Mouse (Mus musculus) v-Abl transformed pro-B cells (cell line): ENCODE data around the gene Limch1.

Experiments
- in situ Hi-C, 2 experiments: fragments of 400-800 bp; cut with MboI; formaldehyde crosslinking; loops; one replicate each; pipeline ENCODE4 v1.15.1; 2025; ENCODE audit not compliant: unreplicated experiment in 2 of 2

Limch1 gene

DNA sequence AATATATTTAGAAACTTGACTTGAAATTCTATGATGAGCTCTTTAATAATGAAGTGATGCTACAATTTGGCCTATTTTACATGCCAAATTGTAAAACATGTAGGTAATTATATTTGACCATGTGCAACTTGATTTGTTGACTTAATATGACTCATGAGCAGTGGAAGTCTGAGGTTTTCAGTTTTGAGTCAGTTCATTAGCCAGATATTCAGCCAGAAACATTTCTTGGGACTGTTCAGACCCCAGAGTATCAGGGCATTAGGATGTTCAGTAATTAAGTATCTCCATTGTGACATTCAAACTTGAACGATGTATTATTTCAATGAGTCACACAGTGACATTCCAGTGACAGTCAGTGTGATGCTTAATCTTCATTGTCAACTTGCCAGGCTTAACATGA is 35.9 kb downstream of the Limch1 start:
- in situ Hi-C loops = no loop called here

DNA sequence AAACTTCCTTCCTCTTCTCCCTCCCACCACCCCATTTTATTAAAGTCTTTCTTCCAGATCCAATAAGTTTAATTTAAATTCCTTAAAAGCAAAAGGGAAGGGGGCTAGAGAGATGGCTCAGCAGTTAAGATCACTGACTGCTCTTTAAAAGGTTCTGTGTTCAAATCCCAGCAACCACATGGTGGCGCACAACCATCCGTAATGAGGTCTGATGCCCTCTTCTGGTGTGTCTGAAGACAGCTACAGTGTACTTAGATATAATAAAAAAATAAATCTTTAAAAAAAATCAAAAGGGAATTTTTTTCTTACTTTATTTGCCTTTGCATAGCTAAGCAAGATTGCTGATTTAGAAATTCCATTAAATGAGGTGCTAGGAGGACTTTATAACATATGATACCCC is 37.2 kb downstream of the Limch1 start:
- in situ Hi-C loops = no loop called here

DNA sequence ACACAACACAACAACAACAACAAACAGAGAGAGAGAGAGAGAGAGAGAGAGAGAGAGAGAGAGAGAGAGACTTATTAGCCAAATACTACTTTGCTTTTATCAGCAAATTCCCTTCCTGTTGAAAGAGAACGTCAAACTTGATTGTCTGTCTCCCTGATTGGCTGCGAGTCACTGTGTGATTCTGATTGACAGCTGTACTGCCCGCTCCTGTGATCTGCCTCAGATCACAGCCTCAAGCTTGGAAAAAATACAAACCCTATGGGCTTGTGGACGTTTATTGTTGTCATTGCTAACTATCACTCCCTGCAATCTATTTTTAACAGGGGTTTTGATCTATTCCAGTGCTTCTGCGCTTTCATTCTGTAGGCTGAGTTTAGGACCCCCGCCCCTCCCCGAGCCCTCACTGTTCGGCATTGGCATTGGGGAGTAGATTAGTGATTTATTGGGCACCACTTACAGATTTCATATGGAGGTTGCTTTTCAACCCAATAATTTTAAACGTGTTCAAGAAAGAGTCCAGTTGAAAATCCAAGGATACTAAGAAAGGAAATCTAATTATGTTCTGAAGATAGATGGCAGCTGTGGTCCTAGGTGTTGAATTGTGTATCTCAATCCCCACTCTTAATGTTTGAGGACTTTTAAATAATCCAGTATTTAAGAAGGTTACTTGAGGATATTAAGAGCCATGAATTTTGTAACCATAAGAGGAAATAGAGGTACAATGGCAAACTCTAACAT is 39.2 kb downstream of the Limch1 start:
- in situ Hi-C loops = no loop called here

DNA sequence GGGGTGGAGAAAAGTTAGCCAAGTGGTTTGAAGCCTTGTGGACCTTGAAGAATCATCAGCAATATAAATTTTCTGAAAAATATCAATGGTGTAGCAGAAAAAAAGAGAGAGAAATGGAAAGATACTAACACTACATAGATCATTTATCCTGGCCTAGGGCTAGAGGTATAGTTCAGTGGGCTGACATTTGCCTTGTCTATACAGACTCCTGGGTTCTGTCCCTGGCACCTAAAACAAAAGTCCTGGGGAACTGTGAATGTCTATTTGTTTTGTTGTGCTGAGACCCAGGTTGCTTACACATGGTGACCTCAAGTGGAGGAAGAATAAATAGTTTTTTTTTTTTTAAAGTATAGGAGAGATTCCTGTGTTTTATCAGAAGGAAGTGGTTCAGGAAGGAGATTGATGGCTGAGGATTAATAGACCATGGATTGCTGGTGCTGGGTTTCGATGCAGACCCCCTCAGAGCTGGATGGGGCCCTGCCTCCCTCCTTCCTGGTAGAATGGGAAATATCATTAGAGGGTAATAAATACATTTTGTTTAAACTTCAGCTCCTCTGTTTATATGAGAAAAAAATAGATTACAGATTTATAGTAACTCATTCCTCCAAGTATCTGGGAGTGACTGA is 40.5 kb downstream of the Limch1 start:
- in situ Hi-C loops = no loop called here

DNA sequence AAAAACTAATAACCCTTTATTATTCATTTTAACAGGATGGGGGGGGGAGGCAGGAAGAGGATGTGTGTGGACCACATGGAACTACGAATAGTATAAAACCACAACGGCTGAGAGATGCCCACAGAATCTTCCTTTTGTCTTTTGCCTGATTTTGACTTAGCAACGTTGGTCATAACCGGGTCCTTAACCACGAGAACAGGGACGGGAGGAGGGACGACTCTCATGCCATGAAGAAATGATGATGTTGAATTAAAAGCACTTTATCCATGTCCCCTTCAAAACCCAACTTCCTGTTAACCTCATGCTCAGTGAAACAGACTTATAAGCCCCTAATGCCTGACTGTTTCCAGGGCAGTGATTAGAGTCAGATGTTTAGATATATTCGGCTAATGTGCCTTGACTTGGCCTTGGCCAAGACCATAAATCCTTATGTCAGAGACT is 41.0 kb downstream of the Limch1 start:
- in situ Hi-C loops = no loop called here

DNA sequence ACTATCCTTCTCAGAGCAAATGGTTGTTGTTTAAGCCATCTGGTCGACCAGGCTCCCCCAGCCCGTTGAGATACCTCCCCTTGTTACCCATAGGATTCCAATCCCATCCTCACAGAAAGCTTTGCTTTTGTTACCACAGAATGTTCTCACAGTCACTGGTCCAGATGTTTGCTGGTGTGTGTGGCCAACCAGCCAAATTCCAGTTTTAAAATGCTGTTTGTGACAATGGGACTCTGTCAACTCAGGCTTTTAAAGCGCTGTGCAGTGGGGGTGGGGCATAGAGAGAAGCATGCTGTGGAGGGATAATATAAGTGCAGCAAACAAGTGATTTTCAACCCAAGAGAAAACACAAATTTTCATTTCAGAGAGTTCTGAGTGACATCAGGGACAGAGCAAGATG is 43.4 kb downstream of the Limch1 start:
- in situ Hi-C loops = no loop called here

DNA sequence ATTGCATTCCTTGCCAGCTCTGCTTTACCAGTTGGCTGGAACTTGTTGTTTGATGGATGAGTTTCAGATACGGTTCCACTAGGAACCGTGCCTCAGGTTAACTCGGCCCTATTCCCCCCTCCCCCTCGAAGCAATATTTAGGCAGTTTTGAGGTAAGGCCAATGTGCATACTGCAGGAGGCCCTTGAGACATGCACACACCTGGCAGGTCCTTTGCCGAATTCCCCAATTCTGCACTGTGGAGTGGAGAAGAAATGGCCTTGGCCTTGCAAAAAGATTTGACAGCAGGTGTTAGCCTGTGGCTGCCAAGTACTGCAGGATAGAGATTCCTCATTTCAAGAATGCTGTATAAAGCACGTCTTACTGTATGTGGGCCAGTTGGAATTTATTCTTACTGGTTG is 45.5 kb downstream of the Limch1 start:
- in situ Hi-C loops = no loop called here

DNA sequence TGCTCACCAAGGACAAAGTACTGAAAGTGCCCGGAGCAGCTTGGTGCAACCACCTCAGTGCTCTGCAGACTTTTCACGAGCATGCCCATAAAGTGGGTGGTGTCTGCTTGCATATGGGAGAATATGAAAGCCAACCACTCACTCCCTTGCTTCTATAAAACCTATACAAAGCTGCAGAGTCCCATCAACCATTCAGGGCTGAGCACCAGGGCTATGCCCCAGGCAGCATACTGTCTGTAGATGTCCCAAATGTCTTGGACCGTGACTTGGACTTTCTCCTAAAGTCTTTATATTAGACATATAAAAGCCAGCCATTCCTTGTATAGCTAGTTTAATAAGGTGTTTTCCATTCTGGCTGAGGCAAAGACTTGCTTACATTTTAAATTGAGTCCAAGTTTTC is 47.6 kb downstream of the Limch1 start:
- in situ Hi-C loops = no loop called here

DNA sequence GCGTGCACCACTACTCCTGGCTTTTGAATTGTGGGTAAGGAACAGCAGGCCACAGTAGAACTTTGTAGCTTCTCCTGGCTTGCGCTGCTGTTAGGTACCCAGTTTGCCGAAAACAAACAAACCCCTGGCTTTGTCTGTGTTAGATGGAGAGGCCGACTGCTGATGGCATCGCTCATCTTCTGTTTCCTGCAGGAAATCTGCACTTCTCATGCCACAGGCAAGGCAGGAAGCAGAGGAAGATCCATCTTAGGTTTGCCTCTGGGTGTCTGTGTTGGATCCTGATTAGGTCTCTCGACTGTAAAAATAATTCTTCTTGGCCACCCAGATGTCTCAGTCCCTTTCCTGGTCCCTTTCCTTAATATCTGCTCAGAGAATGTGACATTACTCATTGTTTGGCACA is 51.7 kb downstream of the Limch1 start:
- in situ Hi-C loops = no loop called here

DNA sequence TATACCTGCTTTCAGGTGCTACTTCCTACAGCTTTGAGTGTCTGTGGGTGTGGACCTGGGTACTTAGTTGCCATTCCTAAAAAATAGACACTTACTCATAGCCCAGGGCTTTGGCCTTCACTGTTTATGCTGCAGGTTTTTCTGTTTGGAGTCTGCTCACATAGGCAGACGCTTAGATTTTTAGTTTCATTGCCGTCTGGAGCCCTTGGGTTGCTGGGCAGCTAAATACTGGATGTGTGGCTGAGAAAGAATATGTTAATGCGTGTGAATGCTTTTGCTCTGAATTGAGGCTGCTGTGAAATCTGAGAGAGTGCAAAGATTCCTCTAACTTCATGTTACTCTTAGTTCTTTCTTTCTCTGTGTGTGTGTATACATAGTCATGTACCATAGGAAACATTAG is 52.5 kb downstream of the Limch1 start:
- in situ Hi-C loops = no loop called here

DNA sequence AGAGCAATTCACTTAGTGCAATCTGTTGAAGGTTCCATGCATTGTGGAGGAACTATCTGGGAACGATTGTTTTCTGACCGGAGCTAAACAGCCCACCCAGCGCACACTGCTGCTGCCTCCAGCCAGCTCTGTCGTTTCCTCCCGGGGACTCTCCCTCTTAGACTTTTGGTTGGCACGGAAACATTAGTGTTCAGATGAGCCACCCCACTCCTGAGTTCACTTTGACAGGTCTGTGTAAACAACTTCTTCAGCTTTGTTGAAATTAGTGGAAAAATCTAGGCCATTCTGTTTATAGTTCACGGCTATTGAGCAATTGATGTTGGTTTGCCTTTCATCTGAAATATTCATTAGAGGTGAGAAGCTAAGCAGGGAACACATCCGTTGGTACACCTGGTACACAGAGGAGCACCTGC is 53.0 kb downstream of the Limch1 start:
- in situ Hi-C loops = no loop called here

DNA sequence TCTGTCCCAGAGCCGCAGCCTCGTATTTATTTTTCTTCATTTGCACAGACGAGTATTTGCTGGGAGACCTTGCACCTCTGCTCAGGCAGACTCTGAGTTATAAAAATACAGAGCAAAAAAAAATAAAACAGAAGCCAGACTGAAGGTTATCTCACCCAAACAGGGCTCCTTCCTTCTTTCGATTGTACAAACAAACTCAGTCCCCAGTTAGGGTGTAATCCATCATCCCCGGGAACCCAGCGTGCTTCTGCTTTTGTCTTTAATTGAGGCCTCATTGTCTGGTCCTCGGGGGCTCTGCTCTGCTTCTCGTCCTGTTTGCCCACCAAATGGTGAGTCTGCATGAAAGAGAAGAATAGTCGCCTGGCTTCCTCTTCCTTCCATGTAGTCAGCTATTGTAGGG is 54.6 kb downstream of the Limch1 start:
- in situ Hi-C loops = no loop called here

DNA sequence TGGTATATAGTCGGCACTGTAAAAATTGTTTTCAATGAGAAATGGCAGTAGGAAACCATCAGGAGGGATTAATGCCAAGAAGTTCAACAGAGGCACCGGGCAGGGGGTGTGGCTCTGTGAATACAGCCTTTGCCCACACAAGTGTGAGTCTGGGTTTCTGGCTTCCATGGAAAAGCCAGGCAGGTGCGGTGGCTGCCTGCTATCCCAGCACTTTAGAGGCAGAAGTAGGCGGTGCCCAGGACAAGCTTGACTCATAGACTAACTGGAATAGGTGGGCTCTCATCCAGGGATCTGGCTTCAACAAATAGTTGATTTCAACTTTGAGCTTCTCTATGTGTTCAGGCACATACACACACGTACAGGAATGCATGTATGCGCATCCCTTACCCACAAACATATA is 55.4 kb downstream of the Limch1 start:
- in situ Hi-C loops = no loop called here

DNA sequence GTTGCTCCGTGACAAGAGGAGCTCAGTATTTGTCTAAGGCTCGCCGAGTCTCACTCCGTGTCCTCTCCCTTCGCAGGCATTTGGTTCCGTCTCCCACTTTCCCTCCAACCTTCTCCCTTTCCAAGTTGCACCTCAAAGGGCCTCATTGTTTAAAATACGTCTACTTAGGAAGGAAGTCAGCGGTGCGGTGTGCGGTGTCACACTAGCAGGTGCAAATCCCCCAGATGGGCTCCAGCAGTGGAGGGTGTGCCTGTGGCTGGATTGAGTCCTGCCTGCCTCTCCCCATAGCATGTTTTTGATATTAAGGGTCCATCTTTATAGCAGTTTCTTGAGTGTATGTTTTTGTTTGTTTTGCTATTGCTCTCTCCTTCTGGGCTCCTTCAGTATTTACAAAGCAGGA is 56.6 kb downstream of the Limch1 start:
- in situ Hi-C loops = no loop called here

DNA sequence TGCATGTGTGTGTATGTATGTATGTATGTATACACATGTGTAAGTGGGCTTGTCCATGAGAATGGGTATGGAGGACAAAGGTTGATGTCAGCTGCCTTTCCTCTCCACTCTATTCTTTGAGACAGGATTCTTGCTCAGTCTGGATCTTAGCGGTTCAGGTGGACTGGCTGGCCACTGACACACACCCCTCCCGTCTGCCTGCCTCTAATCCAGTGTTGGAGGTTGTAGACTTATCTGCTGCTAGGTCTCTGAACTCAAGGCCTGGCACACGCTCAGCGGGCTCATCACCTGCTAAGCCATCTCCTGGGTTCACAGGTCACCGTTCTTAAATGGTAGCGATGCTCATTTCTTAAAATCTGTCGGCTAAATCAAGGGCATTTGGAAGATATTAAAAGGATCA is 60.7 kb downstream of the Limch1 start:
- in situ Hi-C loops = no loop called here

DNA sequence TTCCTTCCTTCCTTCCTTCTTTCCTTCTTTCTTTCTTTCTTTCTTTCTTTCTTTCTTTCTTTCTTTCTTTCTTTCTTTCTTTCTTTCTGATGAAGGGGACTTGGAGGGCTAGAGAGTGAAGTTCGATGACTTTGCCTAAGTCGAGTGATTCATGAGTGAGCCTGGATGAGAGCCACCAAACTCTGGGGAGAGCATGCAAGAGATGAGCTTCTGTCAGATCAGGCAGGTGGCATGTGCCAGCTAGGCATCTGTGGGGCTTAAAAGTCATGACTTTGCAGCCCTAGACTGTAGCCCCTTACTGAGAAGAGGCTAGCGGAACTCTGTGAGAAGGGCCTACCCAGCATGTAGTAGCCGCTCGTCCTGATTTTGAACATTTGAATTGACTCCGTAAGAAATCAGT is 62.1 kb downstream of the Limch1 start:
- in situ Hi-C loops = no loop called here

DNA sequence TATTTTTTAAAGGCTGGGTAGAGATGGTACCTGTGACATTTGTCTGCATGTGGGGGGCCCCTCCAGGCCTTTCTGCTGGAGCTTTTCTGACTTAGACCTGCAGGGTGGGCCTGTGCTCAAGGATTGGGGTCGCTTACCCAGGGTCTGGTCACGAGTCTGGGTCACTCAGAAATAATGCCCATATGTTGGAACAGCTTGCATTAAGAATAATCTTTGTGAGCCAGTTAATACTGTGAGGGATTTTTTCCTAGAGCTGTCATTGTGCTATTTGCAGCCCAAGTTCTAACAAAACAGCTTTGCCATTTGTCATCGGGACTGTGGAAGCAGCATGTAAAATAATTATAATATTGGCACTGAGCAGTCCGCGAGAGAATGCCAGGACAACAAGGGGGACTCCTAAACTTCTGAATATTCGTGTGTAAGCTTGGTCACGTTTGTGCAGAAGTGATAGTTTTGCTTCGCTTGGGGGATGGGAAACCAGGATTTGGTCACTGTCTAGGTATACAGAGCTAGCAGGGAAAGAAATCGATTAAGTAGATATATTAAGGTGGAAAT is 63.5 kb downstream of the Limch1 start:
- in situ Hi-C loops = no loop called here

DNA sequence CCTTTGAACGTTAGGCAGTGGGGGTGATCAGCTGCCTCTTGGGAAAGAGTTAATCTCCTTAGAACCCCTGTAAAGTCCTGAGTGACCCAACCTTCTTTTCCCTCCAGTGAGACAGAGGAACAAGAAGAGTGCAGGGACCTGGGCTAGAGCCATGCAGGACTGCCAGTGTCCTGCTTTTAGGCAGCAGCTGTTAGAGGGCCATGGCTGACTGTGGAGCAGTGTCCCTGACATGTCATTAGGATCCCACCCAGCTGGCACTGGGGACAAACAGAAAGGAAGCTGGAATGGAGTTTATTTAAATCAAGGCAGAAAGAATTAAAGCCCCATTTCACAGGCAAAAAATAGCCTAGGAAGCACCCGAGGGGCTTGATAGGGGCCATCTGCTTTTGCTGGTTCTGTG is 64.8 kb downstream of the Limch1 start:
- in situ Hi-C loops = no loop called here

DNA sequence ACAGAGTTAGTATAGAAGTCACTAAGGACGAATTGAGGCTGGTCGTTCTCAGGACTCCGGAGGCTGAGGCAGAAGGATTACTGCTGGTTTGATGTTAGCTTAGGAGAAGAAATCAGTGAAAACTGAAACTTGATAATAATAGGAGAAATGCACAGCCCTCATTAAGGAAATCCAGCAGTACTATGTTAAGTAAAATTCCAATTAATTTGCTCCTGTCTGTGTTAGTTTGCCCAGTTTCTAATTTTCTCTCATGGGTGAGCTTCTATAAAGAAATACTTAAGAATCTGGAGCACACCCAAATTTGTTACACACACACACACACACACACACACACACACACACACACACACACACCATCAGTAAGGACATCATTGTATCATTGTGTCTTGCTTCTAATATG is 69.0 kb downstream of the Limch1 start:
- in situ Hi-C loops = no loop called here

DNA sequence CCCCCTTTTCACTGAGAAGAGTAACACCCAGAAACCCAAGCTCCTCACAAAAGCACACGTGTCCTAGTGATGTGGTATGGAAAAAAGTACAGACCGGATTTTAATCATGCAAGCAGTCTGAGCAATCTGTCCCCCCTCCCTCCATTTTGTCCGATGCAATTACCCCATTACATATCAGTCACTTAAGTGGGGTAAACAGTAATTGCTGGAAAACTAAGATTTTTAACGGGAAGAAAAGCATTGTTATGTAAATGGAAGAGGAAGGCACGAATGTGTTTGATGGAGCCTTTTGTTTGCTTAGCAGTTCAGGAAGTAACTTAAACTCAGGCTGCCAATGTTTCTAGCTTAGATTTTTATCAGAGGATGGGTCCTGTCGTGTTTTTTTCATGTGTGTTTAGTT is 70.2 kb downstream of the Limch1 start:
- in situ Hi-C loops = no loop called here

DNA sequence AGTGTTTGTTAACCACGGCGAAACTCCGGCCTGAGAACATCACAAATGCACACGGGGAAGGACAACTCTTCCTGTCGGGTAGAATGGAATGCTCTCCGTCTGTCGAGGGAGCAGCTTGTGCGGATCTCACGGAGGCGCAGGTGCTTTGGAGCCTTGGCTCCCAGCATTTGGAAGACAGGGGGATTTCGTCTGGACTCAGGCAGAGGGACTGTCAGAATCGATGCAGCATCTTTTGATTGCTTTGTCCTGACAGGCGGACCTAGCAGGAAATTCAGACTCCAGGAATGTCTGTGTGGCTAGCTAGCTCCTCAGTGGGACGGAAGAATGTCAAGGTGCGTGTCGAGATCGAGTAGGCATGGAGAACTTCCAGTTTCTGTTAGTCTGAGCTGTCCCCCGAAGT is 71.1 kb downstream of the Limch1 start:
- in situ Hi-C loops = no loop called here

DNA sequence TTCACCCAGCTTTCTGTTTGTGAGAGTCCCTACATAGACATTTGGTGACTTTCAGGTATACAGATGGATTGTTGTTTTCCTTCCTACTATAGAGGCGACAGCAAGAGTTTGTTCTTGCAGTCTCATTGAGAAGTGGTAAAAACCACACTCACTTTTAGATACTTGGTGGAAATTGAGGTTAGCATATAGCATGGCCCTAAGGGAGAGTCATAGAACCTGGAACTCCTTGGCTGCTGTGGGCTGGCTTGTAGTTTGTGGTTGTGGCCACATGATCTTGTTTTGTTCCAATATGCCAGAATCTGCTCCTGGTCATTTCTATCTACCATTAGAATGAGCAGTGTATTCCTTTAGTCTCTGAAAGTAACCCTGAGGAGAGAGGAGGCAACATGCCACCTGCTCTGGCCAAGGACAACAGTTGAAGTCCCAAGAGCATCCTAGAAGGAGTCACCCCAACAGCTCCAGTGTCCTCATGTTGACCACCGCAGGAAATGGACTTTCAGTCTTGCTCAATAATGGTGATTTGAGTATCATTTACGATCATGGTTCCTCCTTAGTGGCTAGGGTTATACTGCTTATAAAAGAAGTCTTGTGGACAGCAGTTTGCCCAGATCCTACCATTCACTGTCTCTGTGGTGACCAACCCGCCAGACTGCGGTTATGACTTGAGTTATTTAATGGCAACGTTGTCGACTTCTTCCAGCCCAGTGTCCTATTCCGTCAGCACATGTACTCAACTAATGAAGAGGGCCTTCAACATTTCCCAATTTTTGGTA is 71.7 kb downstream of the Limch1 start:
- in situ Hi-C loops = no loop called here
